Mouse (Mus musculus) liver, adult 2 months (tissue): ENCODE data around the gene Gpatch11.

Source experiments
- CTCF ChIP-seq: fragments of 200-500 bp; IDR thresholded peaks from 2 replicates; pipeline ENCODE4 v1.5.1; 2011; ENCODE audit warnings: low read depth, low read length, control low read depth
- POLR2A ChIP-seq: fragments of 200-500 bp; IDR thresholded peaks from 2 replicates; pipeline ENCODE4 v1.6.1; 2011; ENCODE audit warnings: low read length, control low read depth; ENCODE audit not compliant: insufficient read depth; ENCODE audit errors: extremely low read depth

GRCm38 (mm10) chr17:78894991-78895390 is 59.6 kb downstream of the Gpatch11 start:
- no peak for TF ChIP-seq POLR2A
- TF ChIP-seq CTCF, result no peak
